Mouse (Mus musculus) MEL (cell line): ENCODE results near the gene Anapc15. TPM values are rescaled to one million over a fixed set of nuclear protein-coding genes. Genes with fewer than 3 reads are reported as not detected.

Experiments used
- DNase-seq: peaks from one replicate; pipeline ENCODE4 v3.0.0; 2011; ENCODE audit warnings: low read depth, low spot score
- H3K27ac ChIP-seq: 2 replicates; pipeline ENCODE4 v1.5.1; 2012; ENCODE audit warnings: low read depth, mild to moderate bottlenecking, control low read depth, low read length, moderate library complexity; ENCODE audit not compliant: control insufficient read depth
- H3K27me3 ChIP-seq, 2 experiments: fragments of 150-350 bp in 1 of 2; sonication (generic) in 1 of 2; 2 replicates each; pipeline ENCODE4 v1.6.1; 2012; ENCODE audit warnings: low read length in 2 of 2, mild to moderate bottlenecking in 2 of 2, improper control_type of control experiment in 1 of 2, moderate library complexity in 1 of 2; ENCODE audit not compliant: insufficient read depth in 2 of 2, control insufficient read depth in 1 of 2
- H3K36me3 ChIP-seq, 2 experiments: 2 replicates each; pipeline ENCODE4 v1.6.1; 2012 to 2014; ENCODE audit warnings: low read length in 2 of 2, improper control_type of control experiment in 1 of 2, inconsistent platforms in 1 of 2, mild to moderate bottlenecking in 1 of 2; ENCODE audit not compliant: insufficient read depth in 2 of 2, control insufficient read depth in 1 of 2
- H3K4me1 ChIP-seq, 2 experiments: fragments of 150-350 bp in 1 of 2; sonication (generic) in 1 of 2; 2 replicates each; pipeline ENCODE4 v1.6.1; 2012; ENCODE audit warnings: low read length in 2 of 2, improper control_type of control experiment in 1 of 2, mild to moderate bottlenecking in 1 of 2; ENCODE audit not compliant: insufficient read depth in 2 of 2, control insufficient read depth in 1 of 2
- H3K4me3 ChIP-seq, 2 experiments: fragments of 150-350 bp in 1 of 2; sonication (generic) in 1 of 2; 2 replicates each; pipeline ENCODE4 v1.5.1; 2012; ENCODE audit warnings: low read depth in 2 of 2, low read length in 2 of 2, mild to moderate bottlenecking in 2 of 2, moderate library complexity in 2 of 2, control low read depth in 1 of 2, improper control_type of control experiment in 1 of 2; ENCODE audit not compliant: control insufficient read depth in 1 of 2, insufficient read depth in 1 of 2
- H3K79me2 ChIP-seq: 2 replicates; pipeline ENCODE4 v1.6.1; 2012; ENCODE audit warnings: mild to moderate bottlenecking, low read length, moderate library complexity; ENCODE audit not compliant: control insufficient read depth, poor library complexity, insufficient read depth
- H3K9ac ChIP-seq: 2 replicates; pipeline ENCODE4 v1.6.1; 2012; ENCODE audit warnings: low read depth, mild to moderate bottlenecking, control low read depth, low read length, moderate library complexity; ENCODE audit not compliant: control insufficient read depth, poor library complexity, severe bottlenecking
- H3K9me3 ChIP-seq: fragments of 150-350 bp; sonication (generic); replicated peaks from 2 replicates; pipeline ENCODE4 v1.6.1; 2012; ENCODE audit warnings: mild to moderate bottlenecking, low read length, improper control_type of control experiment, moderate library complexity; ENCODE audit not compliant: insufficient read depth
- CHD1 ChIP-seq: IDR thresholded peaks from 2 replicates; pipeline ENCODE4 v1.6.1; 2012; ENCODE audit warnings: low read depth, mild to moderate bottlenecking, inconsistent platforms, low read length, improper control_type of control experiment
- CHD2 ChIP-seq: IDR thresholded peaks from 2 replicates; pipeline ENCODE4 v1.6.1; 2011; ENCODE audit warnings: low read length, improper control_type of control experiment
- ETS1 ChIP-seq: IDR thresholded peaks from 2 replicates; pipeline ENCODE4 v1.6.1; 2012; ENCODE audit warnings: low read depth, mild to moderate bottlenecking, inconsistent platforms, low read length, improper control_type of control experiment, moderate library complexity
- GABPA ChIP-seq: IDR thresholded peaks from 2 replicates; pipeline ENCODE4 v1.6.1; 2012; ENCODE audit warnings: low read depth, mild to moderate bottlenecking, inconsistent platforms, low read length, improper control_type of control experiment, moderate library complexity
- KAT2A ChIP-seq: conservative IDR thresholded peaks from 2 replicates; pipeline ENCODE4 v1.6.1; 2012; ENCODE audit warnings: low read depth, low read length, improper control_type of control experiment, inconsistent platforms
- MAFK ChIP-seq: IDR thresholded peaks from 2 replicates; pipeline ENCODE4 v1.6.1; 2011; ENCODE audit warnings: low read depth, mild to moderate bottlenecking, low read length, improper control_type of control experiment, borderline replicate concordance
- POLR2AphosphoS2 ChIP-seq: IDR thresholded peaks from 2 replicates; pipeline ENCODE4 v1.6.1; 2011; ENCODE audit warnings: low read length, improper control_type of control experiment
- POLR2AphosphoS5 ChIP-seq: IDR thresholded peaks from 2 replicates; pipeline ENCODE4 v1.6.1; 2012; ENCODE audit warnings: low read depth, borderline replicate concordance, mild to moderate bottlenecking, inconsistent platforms, low read length, moderate library complexity, mixed read lengths
- RCOR1 ChIP-seq: IDR thresholded peaks from 2 replicates; pipeline ENCODE4 v1.6.1; 2012; ENCODE audit warnings: low read depth, mild to moderate bottlenecking, inconsistent platforms, low read length, improper control_type of control experiment
- SMC3 ChIP-seq: IDR thresholded peaks from 2 replicates; pipeline ENCODE4 v1.6.1; 2011; ENCODE audit warnings: low read depth, low read length, improper control_type of control experiment
- TAL1 ChIP-seq: IDR thresholded peaks from 2 replicates; pipeline ENCODE4 v1.6.1; 2012; ENCODE audit warnings: mild to moderate bottlenecking, inconsistent platforms, low read length, moderate library complexity, mixed read lengths
- TCF12 ChIP-seq: IDR thresholded peaks from 2 replicates; pipeline ENCODE4 v1.6.1; 2014; ENCODE audit warnings: low read depth, mild to moderate bottlenecking, inconsistent platforms, low read length, improper control_type of control experiment, moderate library complexity
- UBTF ChIP-seq: IDR thresholded peaks from 2 replicates; pipeline ENCODE4 v1.6.1; 2012; ENCODE audit warnings: low read depth, mild to moderate bottlenecking, inconsistent platforms, low read length, improper control_type of control experiment, moderate library complexity, borderline replicate concordance; ENCODE audit not compliant: insufficient read depth
- ZMIZ1 ChIP-seq: IDR thresholded peaks from 2 replicates; pipeline ENCODE4 v1.6.1; 2012; ENCODE audit warnings: low read depth, mild to moderate bottlenecking, inconsistent platforms, low read length, improper control_type of control experiment, moderate library complexity
- polyA plus RNA-seq, 2 experiments: library from polyadenylated mRNA; stranded (reverse) in 1 of 2; unstranded in 1 of 2; fragments of >175 nt in 1 of 2; fragments of >200 nt in 1 of 2; gene quantifications; 2 replicates each; pipeline versions ENCODE4 v1.2.1 to v1.2.4; 2012; ENCODE audit warnings: low replicate concordance in 2 of 2, low read depth in 1 of 2; ENCODE audit not compliant: insufficient read length in 2 of 2, insufficient read depth in 1 of 2, missing spikeins in 1 of 2
- total RNA-seq: library from RNA; depleted of rRNA; stranded (reverse); fragments of 300-350 nt; gene quantifications from 2 replicates; pipeline ENCODE4 v1.2.3, GENCODE M21; 2012

Gene Anapc15
- total and polyA plus RNA-seq, 3 experiments, result 68.7 to 103 TPM; not detected in 1

DNA sequence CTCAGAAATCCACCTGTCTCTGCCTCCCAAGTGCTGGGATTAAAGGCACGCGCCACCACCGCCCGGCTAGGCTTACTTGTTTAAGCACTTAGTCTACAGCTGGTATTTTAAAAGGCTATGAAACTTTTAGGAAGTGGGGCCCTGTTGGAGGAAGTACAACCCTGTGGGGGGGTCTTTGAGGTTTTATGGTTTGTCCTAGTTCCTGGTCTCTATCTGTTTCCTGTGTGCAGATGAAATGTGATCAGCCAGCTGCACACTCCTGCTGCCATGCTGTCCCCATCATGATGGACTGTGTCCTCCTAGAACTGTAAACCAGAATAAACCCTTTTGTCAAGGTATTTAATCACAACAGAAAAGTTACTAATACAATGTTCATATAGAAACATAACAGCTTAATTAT, 20.6 kb downstream of the Anapc15 start:
- Histone ChIP-seq H3K27me3 (peaks cover 0 to 4% of the 10 kb centered on the region in 2 experiments; a peak in 2 of 4 replicates), H3K27ac (no peak overlapping the region), H3K36me3 (no peaks in the 10 kb centered on the region), H3K9ac (no peak overlapping the region), H3K9me3 (no peaks in the 10 kb centered on the region), H3K4me3 (no peak overlapping the region), H3K79me2 (no peaks in the 10 kb centered on the region), H3K4me1 (no peaks in the 10 kb centered on the region)
- DNase-seq, result no peak
- TF ChIP-seq RCOR1 (no peak), TCF12 (no peak), CHD1 (no peak), TAL1 (no peak), ZMIZ1 (no peak)

DNA sequence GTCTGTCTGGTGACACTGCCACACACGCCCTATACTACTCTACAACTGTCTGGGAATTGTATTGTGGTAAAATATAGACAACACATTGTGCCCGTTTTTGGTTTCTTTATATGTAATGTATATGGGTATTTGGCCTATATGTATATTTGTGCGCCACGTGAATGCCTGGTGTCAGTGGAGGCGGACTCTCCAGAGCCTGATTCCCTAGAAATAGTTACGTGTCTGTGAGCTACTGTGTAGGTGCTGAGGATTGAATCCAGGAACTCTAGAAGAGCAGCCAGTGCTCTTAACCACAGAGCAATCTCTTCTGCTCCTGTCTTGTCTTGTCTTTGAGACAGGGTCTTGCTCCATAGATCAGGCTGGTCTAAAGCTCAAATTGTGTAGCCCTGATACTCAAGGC, 22.8 kb downstream of the Anapc15 start:
- peaks cover 0 to 4% of the 10 kb centered on the region in 2 experiments; a peak in 2 of 4 replicates for H3K27me3 ChIP-seq
- DNase-seq, result no peak
- no peaks in the 10 kb centered on the region for H3K36me3 ChIP-seq
- H3K9ac ChIP-seq, result no peak overlapping the region
- H3K4me1 ChIP-seq, result no peaks in the 10 kb centered on the region
- H3K4me3 ChIP-seq, result no peak overlapping the region
- no peak for TF ChIP-seq GABPA
- no peaks in the 10 kb centered on the region for H3K9me3 ChIP-seq
- no peak overlapping the region for H3K27ac ChIP-seq
- no peaks in the 10 kb centered on the region for H3K79me2 ChIP-seq

DNA sequence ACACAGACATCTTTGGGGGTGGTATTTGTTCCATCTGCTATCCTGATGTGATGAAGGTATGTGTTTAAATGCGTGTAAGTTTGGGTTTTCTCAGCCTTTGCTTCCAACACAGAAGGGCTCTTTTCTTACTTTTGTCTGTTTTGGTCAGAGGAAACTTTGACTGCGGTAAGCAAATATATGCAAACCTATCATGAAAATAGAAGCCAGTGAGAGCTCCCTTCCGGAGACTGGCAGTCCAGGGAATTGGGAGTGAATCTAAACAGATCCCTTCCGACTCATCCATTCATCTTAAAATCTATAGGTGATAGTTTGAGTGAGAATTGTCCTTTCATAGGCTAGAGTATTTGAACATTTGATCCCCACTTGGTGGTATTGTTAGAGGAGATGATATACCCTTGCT, 24.9 kb downstream of the Anapc15 start:
- Histone ChIP-seq H3K4me1 (no peaks in the 10 kb centered on the region), H3K27ac (no peak overlapping the region), H3K36me3 (no peaks in the 10 kb centered on the region), H3K4me3 (no peak overlapping the region), H3K27me3 (peaks cover 0 to 1% of the 10 kb centered on the region in 2 experiments; a peak in 2 of 4 replicates), H3K9me3 (no peaks in the 10 kb centered on the region), H3K79me2 (no peaks in the 10 kb centered on the region), H3K9ac (no peak overlapping the region)
- no peak for DNase-seq
- TF ChIP-seq CHD2 (no peak), KAT2A (no peak), MAFK (no peak), GABPA (no peak), POLR2AphosphoS5 (no peak), TAL1 (no peak), CHD1 (no peak), SMC3 (no peak), ETS1 (no peak), POLR2AphosphoS2 (no peak), UBTF (no peak)
